In the genomic region with DNA sequence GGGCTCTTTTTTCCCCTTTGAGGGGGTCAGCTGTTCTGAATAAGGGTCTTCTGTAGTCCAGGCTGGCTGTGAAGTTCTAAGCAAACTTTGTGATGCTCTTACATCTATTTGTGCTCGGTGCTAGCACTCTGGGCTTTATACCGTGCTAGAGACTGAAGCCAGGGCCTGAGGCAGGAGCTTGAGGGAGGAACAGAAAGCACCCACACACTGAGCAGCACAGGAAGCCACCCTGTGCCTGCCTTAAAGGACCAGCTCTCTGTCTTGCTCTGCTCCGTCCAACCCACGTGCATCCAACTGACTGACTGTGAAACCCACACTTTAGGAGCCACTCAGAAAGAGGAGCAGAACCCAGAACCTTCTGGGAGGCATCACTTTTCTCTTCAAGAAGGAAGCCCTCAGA, we compare ENCODE assay signal across 10 mouse cellular contexts. TPM values are rescaled to one million over a fixed set of nuclear protein-coding genes. Genes with fewer than 3 reads are reported as not detected.
DNase-seq lines count a peak whose midpoint lies in the region; ATAC-seq lines count a peak whose summit lies in the region.
"Had no signal": no experiment of that assay in that cellular context is flagged by ENCODE, and none has a peak within 500 bp of the region (broad histone marks: within the 10 kb centered on the region; RNA-seq: fewer than 3 reads in every experiment).

No protein-coding gene starts in this region.

- peaks cover 4% of the 10 kb centered on the region; the same call in 1 of the 2 replicates for H3K4me1 ChIP-seq in kidney, embryonic 16.5 days (ENCODE audit: insufficient read depth, low read length)
- no peaks in the 10 kb centered on the region for H3K4me1 ChIP-seq in forebrain, embryonic 14.5 days (ENCODE audit: control insufficient read depth, insufficient read depth, low read length)
- peaks cover 5% of the 10 kb centered on the region; the same call in 1 of the 2 replicates for H3K4me1 ChIP-seq in limb, embryonic 10.5 days
- H3K4me1 ChIP-seq in neural tube, embryonic 12.5 days = no peaks in the 10 kb centered on the region
- H3K4me1 ChIP-seq: liver, embryonic 12.5 days had no signal

- H3K4me2 ChIP-seq in kidney, embryonic 16.5 days (replicated peaks; ENCODE audit: low read depth, low read length) = no peak overlapping the region
- H3K4me2 ChIP-seq in forebrain, embryonic 14.5 days (ENCODE audit: low read length) = no peak overlapping the region
- H3K4me2 ChIP-seq in neural tube, embryonic 12.5 days (replicated peaks) = no peak overlapping the region
- H3K4me2 ChIP-seq: liver, embryonic 12.5 days had no signal

- peak; percentile 22; the same call in 1 of the 2 replicates for ATAC-seq in kidney, embryonic 16.5 days (ENCODE audit: low FRiP score, low TSS enrichment)
- peak; percentile 19; the same call in 1 of the 2 replicates for ATAC-seq in forebrain, embryonic 14.5 days
- ATAC-seq in neural tube, embryonic 12.5 days (ENCODE audit: low FRiP score, low read depth) = 0 out of 2 replicates have a peak, but pooled peaks have one; percentile 30

- H3K36me3 ChIP-seq in kidney, embryonic 16.5 days (ENCODE audit: insufficient read depth, low read length) = no peaks in the 10 kb centered on the region
- 0 out of 2 replicates have a peak, but pooled peaks cover under 1% of the 10 kb centered on the region for H3K36me3 ChIP-seq in forebrain, embryonic 14.5 days (ENCODE audit: control insufficient read depth, insufficient read depth, low read length)
- H3K36me3 ChIP-seq in limb, embryonic 10.5 days = no peaks in the 10 kb centered on the region
- no peaks in the 10 kb centered on the region for H3K36me3 ChIP-seq in neural tube, embryonic 12.5 days
- H3K36me3 ChIP-seq: liver, embryonic 12.5 days had no signal

- 0 out of 2 replicates have a peak, but pooled peaks cover 5% of the 10 kb centered on the region for H3K9me3 ChIP-seq in kidney, embryonic 16.5 days (ENCODE audit: low read length)
- H3K9me3 ChIP-seq in forebrain, embryonic 14.5 days (replicated peaks; ENCODE audit: control insufficient read depth, low read length) = no peaks in the 10 kb centered on the region
- H3K9me3 ChIP-seq in limb, embryonic 10.5 days (replicated peaks) = no peaks in the 10 kb centered on the region
- no peaks in the 10 kb centered on the region for H3K9me3 ChIP-seq in neural tube, embryonic 12.5 days
- H3K9me3 ChIP-seq: liver, embryonic 12.5 days had no signal

- H3K27ac ChIP-seq in kidney, embryonic 16.5 days (ENCODE audit: low read length) = no peak overlapping the region
- no peak overlapping the region for H3K27ac ChIP-seq in forebrain, embryonic 14.5 days (ENCODE audit: low read depth, low read length)
- H3K27ac ChIP-seq in limb, embryonic 10.5 days = peak overlapping the region; percentile 90
- H3K27ac ChIP-seq in neural tube, embryonic 12.5 days = no peak overlapping the region
- H3K27ac ChIP-seq: liver, embryonic 12.5 days had no signal

- DNase-seq in kidney, postnatal 10 days = no peak
- DNase-seq in forebrain, embryonic 14.5 days (ENCODE audit: low spot score) = no peak
- DNase-seq in limb, embryonic 10.5 days (ENCODE audit: low spot score) = no peak
- DNase-seq in adipocyte (ENCODE audit: low spot score) = no peak
- DNase-seq in adrenal gland, postnatal 10 days = no peak
- DNase-seq: cerebellum, postnatal 36 days had no signal

- 65% methylated on average over 4 of the region's 4 CpGs for WGBS in kidney, embryonic 16.5 days
- 77% methylated on average over 4 of the region's 4 CpGs for WGBS in forebrain, embryonic 14.5 days
- WGBS in limb, embryonic 10.5 days = 85% methylated on average over 4 of the region's 4 CpGs
- 77% methylated on average over 4 of the region's 4 CpGs for WGBS in neural tube, embryonic 12.5 days

- no peaks in the 10 kb centered on the region for H3K27me3 ChIP-seq in kidney, embryonic 16.5 days (ENCODE audit: insufficient read depth, low read length)
- H3K27me3 ChIP-seq in forebrain, embryonic 14.5 days (replicated peaks; ENCODE audit: control insufficient read depth, insufficient read depth, low read length) = no peaks in the 10 kb centered on the region
- H3K27me3 ChIP-seq in limb, embryonic 10.5 days (ENCODE audit: low read depth, poor library complexity, severe bottlenecking) = no peaks in the 10 kb centered on the region
- H3K27me3 ChIP-seq in neural tube, embryonic 12.5 days (replicated peaks) = no peaks in the 10 kb centered on the region
- H3K27me3 ChIP-seq: liver, embryonic 12.5 days had no signal

- peak overlapping the region; percentile 57; the same call in 1 of the 2 replicates for H3K9ac ChIP-seq in kidney, embryonic 16.5 days (replicated peaks; ENCODE audit: low read length)
- no peak overlapping the region for H3K9ac ChIP-seq in forebrain, embryonic 14.5 days (ENCODE audit: low read length)
- H3K9ac ChIP-seq in neural tube, embryonic 12.5 days = no peak overlapping the region
- H3K9ac ChIP-seq: liver, embryonic 12.5 days had no signal

- H3K4me3 ChIP-seq in kidney, embryonic 16.5 days (ENCODE audit: low read length) = no peak overlapping the region
- no peak overlapping the region for H3K4me3 ChIP-seq in forebrain, embryonic 14.5 days (ENCODE audit: low read depth, low read length)
- no peak overlapping the region for H3K4me3 ChIP-seq in limb, embryonic 10.5 days
- H3K4me3 ChIP-seq in neural tube, embryonic 12.5 days = no peak overlapping the region
- H3K4me3 ChIP-seq: liver, embryonic 12.5 days had no signal

RNA-seq across cellular contexts. Expression of gene Bdh2, which starts 0.9 kb away (rescaled TPM):
- 39.0 and 46.0 TPM in 2 replicates for polyA plus RNA-seq in kidney, embryonic 16.5 days (2015; fragmentation: Nextera tagmentation; extraction: Ambion mirVana)
- polyA plus RNA-seq in forebrain, embryonic 14.5 days (2014; fragmentation: Nextera tagmentation; extraction: Ambion mirVana) = 3.8 and 4.9 TPM in 2 replicates
- 3.6 and 6.1 TPM in 2 replicates for polyA plus RNA-seq in limb, embryonic 10.5 days (2016; fragmentation: Nextera tagmentation; extraction: Ambion mirVana)
- 4.0 and 4.2 TPM in 2 replicates for polyA plus RNA-seq in neural tube, embryonic 12.5 days (2016; fragmentation: Nextera tagmentation; extraction: Ambion mirVana)
- 1 to 10 TPM; 2.8 to 3.5 TPM for total RNA-seq in adrenal gland, postnatal 10 days (2021)
- total RNA-seq: megakaryocyte-erythroid progenitor cell, adult 5-6 weeks had no signal

RNA-seq across cellular contexts. Expression of gene Slc9b2, which starts 27.3 kb away (rescaled TPM):
- 3.1 and 3.3 TPM in 2 replicates for polyA plus RNA-seq in kidney, embryonic 16.5 days (2015; fragmentation: Nextera tagmentation; extraction: Ambion mirVana)
- polyA plus RNA-seq in forebrain, embryonic 14.5 days (2014; fragmentation: Nextera tagmentation; extraction: Ambion mirVana) = 0.79 and 1.5 TPM in 2 replicates
- 3.9 and 4.1 TPM in 2 replicates for polyA plus RNA-seq in limb, embryonic 10.5 days (2016; fragmentation: Nextera tagmentation; extraction: Ambion mirVana)
- 0.88 and 1.3 TPM in 2 replicates for polyA plus RNA-seq in neural tube, embryonic 12.5 days (2016; fragmentation: Nextera tagmentation; extraction: Ambion mirVana)
- total RNA-seq in adrenal gland, postnatal 10 days (2021) = 1 to 10 TPM; 1.8 to 4.2 TPM
